Mouse (Mus musculus): ENCODE measurements around the gene Cers5.

Gene Cers5

DNA sequence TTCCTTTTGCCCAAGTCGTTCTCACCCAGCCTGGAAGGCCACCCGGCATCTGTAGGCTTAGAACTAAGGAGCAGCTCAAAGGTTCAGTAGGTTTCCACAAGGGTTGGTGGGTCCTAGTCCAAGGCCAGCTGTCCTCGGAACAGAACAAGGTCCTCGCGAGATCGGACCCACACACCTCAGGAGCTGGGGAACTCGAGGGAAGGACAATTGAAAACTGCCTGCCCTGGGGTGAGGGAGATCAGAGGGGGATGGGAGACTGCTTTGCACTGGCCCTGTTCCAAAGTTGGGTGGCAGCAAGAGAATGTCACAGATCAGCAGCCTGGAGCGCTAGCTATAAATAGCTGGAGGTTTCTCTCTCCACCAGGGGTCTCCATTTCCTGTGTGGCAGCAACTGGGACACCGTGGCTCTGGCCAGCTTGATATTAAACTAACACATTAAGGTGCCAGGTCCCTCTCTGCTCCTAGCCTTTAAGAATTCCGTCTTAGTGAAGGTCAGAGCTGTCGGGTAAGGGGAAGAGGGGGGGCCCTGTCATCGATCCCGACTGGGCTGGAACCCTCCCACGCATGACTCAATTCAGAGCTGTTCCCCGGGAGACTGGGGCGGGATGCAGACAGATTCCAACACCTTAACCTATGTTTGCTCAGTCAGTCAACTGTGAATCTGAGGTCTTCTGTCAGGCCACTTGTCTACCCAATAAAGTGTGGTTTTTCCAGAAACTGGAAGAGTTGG is 48.2 kb downstream of the Cers5 start:
- DNase-seq: peak; percentile 42 to 55

- DNase-seq: peak in 1 of 2 experiments; percentile 17
Observed at GRCm38 (mm10) chr15:99723515-99724291, 49.0 kb downstream of the Cers5 start.

- DNase-seq: no peak
Observed at GRCm38 (mm10) chr15:99723120-99723514, 49.6 kb downstream of the Cers5 start.

GRCm38 (mm10) chr15:99721921-99722743 is 50.6 kb downstream of the Cers5 start:
- no peak for DNase-seq

DNA sequence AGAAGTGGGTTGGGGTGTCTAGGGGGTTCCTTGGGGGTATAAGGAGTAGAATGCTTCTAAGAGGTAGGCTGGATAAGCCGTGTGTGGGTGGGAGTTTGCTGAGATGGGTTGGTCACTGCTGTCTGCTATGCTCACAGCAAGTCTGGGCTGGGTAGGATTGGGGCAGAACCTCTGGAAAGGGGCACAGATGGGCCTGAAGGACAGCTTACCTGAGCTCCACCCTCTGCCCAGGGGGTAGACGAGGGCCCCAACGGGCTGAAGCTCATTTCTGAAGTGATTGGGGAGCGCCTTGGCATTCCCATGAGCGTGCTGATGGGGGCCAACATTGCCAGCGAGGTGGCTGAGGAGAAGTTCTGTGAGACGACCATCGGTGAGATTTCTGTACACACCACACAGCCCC is 52.8 kb downstream of the Cers5 start:
- DNase-seq: no peak

DNA sequence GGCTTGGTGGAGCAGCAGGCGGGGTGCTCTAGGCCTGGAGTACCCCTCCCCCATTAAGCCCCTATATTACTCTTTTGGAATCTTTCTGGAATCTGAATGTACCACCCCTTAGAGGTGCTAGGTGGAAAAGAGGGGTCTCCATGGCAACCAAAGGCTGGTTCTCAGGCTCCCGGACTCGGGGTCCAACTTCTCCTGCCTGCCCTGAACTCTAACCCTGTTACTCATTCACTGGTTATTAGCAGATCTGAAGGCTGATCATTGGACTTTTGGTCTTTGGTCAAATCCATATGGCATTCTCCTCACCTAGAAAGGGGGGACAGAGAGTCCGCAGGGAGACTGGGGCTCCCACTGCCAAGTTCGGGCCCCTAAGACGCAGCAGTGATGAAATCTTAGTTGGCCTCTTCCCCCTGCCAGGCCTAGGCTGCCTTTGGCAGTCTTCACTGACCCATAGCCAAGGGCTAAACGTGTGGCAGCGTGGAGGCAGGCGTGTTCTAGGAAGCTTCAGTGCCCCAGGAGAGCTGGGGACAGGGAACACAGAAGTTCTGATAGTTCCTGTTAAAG is 54.1 kb downstream of the Cers5 start:
- no peak for DNase-seq

DNA sequence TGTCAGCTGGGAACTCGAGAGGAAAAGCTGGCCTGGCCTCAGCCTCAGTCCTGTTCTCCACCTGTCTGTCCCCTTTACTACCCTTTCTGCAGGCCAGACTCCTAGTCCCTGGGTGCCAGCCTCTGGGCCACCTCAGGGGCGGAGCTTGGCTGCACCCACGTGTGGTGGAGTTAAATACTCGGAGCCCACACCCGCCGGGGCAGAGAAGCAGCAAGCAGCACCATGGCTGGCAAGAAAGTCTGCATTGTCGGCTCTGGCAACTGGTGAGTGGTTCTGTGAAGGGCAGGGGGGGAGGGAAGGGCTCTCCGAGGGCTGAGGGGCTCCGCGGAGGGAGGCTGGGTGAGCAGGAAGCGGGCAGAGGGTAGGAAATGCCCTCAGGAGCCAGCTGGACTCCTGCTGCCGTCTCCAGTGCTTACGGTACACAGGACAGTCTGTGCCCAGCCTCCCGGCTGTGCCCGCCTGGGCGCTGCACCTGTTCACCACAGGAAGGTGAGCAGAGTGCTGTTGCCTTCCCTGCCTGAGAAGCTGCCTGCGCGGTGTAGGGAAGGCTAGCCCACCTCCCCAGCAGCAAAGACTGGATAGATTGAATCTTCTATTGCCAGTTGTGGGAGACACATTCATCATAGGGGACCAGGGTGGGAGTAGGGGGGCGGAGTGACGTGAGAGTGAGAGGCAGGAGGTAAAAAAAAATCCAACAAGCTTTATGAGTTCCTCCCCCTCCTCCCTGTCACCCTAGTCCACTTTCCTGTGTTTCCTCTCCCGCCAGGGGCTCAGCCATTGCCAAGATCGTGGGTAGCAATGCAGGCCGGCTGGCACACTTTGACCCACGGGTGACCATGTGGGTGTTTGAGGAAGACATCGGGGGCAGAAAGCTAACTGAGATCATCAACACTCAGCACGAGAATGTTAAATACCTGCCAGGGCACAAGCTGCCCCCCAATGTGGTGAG is 55.0 kb downstream of the Cers5 start, which contains the start of gene Gpd1:
Gpd1 (plus strand) TSS at position 130 of the 949 bp plus-strand sequence.
- DNase-seq: peak in 1 of 2 experiments; percentile 24

DNA sequence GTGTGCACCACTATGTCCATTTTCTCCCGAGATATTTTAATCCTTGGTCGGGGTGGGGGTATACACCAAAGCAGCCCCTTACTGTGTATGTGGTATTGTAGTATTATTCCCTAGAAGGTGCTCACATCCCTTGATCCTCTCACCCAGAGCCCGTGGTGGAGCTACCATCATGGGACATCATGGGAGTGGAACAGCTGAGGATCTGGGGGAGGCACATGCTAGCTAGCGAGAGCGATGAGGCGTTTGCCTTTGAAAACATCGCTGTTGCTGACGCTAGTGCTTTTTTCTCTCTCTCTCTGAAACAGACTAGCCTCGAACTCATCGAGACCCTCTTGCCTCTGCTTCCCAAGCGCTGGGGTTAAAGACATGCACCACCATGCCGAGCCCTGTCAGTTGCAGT is 55.9 kb downstream of the Cers5 start:
- DNase-seq: no peak

DNA sequence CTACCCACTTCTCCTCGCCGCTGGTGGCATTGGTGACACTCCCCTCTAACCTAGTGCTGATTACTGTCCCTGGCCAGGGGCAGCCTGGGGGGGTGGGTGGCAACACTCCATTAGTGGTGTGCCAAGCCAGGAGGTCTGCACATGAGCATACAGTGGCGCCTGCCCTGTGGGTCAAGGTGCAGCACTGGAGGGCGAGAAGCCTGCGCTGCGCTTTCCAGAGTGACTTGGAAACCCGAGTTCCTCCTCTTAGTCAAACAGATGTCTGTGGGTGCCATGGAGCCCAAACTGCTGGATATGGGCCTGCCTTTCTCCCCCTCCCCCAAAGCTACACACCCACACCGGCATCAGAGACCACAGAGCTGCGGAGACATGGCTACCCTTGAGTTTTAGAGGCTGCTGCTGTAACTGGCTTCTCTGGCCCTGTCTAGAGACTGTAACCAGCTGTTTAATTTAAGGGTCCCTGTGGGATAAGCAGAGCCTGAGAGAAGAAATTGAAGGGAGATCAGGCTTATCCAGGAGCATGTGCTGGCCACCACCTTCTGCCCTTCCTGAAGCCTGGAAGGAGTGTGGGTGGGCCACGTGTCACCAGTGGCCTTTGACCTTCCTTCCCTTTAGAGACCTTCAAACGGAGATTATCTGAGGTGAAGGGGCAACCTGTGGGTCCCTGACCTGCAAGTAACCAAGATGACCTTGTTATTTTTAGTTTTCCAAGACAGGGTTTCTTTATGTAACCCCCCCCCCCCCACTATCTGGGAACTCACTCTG is 56.5 kb downstream of the Cers5 start:
- no peak for DNase-seq

DNA sequence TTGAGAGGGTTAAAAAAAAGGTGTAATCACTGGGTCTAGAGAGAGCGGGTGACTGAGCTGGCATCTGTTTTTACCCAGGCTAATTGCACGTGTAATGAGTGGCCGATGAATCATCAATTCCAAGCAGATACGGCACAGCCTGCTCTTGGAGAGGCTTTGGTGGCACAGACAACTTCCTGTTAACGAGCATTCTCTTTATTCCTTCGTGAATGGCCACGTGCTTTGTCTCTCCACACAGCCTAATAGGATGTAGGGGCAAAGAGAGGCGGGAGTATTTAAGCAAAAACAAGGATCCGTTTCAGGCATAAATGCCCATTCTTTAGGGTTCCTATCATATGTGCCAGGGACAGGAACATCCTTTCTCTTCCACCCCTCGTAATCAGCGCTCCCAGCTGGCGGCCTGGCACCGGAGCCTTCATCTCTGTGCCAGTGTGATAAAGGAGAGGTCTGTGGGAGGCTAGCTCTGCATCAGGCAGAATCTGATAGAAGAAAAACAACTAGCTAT is 57.3 kb downstream of the Cers5 start:
- DNase-seq: no peak

DNA sequence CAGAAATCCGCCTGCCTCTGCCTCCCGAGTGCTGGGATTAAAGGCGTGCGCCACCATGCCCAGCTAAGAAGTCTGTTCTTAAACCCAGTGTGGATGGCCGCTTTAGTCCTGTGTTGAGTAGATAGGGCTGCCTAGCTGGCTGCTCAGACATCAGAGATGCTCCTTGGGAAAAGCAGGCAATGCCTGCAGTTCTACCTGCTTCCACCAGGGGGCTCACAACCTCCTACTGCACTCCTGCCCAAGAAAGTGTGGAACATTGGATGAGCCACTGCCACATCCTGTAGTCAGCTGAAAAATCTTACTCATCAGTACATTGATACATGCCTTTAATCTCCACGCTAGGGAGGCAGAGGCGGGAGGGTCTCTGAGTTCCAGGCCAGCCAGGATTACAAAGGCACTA is 57.8 kb downstream of the Cers5 start:
- peak; percentile 62 to 69 for DNase-seq

- DNase-seq: no peak
Observed at GRCm38 (mm10) chr15:99714206-99714605, 58.5 kb downstream of the Cers5 start.

- DNase-seq: no peak
Observed at GRCm38 (mm10) chr15:99713569-99713968, 59.1 kb downstream of the Cers5 start.

GRCm38 (mm10) chr15:99712666-99713559 is 59.8 kb downstream of the Cers5 start:
- DNase-seq: no peak

DNA sequence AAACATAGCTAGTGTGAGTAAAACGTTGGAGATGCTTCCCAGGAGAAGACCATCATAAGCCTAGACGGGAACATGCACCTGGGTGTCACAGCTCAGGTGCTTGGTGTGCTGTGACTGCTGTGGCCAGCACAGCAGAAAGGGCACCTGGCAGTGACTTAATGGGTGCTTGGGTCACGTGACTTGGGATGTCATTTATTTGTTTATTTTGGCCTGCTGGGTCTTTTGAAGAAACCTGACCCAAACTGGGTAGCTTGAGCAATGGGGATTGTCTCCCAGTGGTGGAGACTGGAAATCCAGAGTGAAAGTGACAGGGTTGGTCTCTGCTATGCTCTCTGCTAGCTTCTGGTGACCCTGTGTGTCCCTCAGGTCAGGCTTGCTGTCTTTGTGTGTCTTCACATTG is 61.2 kb downstream of the Cers5 start:
- no peak for DNase-seq

GRCm38 (mm10) chr15:99710221-99711190 is 62.2 kb downstream of the Cers5 start:
- DNase-seq: no peak

DNA sequence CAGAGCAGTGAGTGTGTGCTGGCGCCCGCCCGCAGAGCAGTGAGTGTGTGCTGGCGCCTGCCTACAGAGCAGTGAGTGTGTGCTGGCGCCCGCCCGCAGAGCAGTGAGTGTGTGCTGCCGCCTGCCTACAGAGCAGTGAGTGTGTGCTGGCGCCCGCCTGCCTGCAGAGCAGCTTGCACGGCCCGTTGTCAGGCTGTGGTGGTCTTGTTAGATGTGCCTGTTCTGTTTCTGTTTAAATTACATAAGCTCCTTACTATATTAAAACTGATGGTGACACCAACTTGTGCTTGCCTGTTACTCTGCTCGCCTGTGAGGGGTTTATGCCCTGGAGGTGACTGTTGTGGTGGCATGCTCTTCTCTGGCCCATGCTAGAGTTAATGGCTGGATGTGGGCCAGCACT is 64.5 kb downstream of the Cers5 start:
- DNase-seq: no peak

DNA sequence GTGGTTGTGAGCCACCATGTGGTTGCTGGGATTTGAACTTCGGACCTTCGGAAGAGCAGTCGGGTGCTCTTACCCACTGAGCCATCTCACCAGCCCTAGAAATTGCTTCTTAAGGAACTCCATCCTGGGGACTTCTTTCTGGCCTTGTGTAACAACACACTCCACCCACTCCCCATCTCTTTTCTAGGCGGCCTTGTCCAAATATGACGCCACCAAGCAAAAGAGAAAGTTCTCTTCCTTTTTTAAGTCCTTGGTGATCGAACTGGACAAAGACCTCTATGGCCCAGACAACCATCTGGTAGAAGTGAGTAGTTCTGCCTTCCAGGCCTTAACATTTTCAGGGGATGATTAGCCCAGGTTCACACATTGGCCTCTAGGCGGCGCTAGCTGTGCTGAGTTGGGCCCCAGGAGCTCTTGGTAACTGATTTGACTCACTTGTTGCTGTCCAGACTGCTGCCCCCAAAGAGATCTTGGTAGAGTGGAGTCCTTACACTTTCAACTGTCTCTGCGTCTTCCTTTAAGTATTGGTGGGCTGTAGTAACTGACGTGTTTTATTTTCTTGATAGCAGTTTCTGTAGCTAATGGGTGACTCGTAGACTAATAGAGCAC is 67.1 kb downstream of the Cers5 start, which contains the start of gene Gm17349:
Gm17349 (minus strand) TSS at position 51 of the 609 bp plus-strand sequence.
- peak; percentile 33 to 38 for DNase-seq
